Mouse (Mus musculus) telencephalon, adult 2 months (tissue): ENCODE data around the gene Gstp3.

Source experiments
- DNase-seq: peaks from one replicate; pipeline ENCODE4 v3.0.0-alpha.2; 2011; ENCODE audit warnings: low read depth, low spot score

The Gstp3 gene

DNA sequence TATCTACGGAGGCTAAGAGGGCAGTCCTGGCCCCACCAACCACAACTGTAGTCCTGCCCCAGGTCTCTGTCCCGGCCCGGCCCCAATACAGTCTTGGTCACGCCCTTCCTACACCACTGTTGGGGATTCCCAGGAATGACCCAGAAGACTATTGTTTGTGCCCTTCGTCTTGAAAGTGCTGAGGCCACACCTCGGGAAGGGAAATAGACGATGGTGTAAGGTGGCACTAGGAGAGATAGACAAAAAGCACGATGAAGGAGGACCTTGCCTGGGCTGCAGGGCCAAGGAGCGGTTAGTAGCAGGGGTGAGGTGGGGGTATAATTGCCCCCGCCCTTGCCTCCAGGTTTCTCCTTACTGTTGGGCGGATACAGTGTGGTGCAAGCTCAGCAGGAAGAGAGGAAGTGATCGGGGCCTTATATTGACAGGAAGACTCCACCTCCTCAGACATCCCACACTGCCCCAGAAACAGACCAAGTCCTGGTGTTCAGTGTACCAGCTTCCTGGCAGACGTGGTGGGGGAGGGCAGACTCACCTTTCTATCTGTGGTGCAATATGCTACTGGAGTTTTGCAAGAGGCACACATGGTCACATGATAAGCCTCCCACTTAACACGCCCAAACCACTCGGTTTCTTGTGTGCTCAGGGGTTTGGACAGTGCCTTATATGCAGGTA is at the start of gene Gstp3:
Gene Gstp3, minus strand, starts transcription at position 501 of the 672 bp plus-strand sequence.
- DNase-seq, result no peak

- no peak for DNase-seq
Observed at GRCm38 (mm10) chr19:4108535-4108934, 49.2 kb upstream of the Gstp3 start.

- no peak for DNase-seq
Observed at GRCm38 (mm10) chr19:4106654-4107053, 47.3 kb upstream of the Gstp3 start.

- DNase-seq, result no peak
Observed at GRCm38 (mm10) chr19:4104675-4105194, 45.4 kb upstream of the Gstp3 start.

DNA sequence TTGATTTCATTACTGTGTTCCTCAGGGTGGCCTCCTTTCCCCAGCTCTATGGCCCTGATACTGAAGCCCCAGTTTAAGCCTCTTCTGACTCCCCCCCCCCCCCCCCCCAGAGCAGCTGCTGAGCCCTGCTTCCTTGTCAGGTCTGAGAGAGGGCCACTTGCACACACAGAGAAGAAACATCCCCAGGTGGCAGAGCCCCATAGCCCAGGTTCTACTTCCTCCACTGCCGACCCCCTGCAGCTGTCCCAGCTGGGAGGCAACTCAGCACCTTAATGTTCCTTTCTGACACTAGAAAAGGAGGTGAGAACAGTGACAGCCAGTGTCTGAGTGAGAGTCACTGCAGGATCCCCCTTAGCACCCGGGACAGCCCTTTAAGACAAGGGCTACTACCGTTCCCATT is 44.4 kb upstream of the Gstp3 start:
- no peak for DNase-seq

- no peak for DNase-seq
Observed at GRCm38 (mm10) chr19:4103294-4103693, 43.9 kb upstream of the Gstp3 start.

DNA sequence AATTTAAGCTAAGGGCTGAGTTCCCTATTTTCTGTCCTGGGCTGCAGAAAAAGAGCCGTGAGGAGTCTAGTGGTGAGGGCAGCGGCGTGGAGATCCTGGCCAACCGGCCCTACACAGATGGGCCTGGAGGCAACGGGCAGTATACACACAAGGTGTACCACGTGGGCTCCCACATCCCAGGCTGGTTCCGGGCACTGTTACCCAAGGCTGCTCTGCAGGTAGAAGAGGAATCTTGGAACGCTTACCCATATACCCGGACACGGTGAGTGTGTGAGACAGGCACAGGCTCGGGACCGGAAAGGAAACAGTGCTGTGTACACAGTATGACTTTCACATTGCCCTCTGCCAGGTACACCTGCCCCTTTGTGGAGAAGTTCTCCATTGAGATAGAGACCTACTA is 43.3 kb upstream of the Gstp3 start:
- DNase-seq, result no peak

DNA sequence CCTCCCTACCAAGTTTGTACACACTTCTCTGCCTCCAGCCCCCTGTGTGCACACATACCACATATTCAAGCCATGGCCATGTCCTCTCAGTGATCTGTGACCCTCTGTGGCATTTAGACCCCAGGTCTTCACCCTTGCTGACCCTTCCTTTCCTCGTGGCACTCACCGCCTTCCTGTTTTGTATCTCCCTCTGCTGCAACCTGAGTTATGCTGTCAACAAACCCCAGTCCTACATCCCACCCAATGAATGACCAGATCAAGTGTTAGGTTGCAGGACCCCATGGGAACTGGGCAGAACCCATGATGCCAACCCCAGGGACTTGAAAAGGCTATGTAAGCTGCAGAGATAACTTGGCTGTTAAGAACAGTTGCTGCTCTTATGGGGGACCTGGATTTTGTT is 42.7 kb upstream of the Gstp3 start:
- DNase-seq, result no peak

DNA sequence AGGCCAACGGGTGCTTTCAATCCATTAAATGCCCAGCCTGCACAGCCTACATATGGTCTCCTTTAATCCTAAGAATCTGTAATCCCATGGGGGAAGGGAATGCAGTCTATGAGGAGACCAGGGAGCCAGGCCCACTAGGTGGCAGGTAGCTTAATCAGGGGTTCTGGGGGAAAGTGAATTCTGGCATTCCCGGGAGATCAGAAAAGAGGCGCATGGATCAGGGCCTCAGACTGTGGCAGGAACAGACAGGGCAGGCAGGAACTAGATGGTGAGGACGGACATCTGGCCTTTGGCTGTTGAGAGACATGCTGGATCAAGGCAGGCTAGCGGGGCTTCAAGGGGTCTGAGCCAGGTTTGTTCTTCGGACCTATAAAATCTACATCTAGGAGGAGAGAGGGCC is 42.1 kb upstream of the Gstp3 start:
- no peak for DNase-seq

- DNase-seq, result peak; percentile 16
Observed at GRCm38 (mm10) chr19:4100718-4101261, 41.4 kb upstream of the Gstp3 start.

GRCm38 (mm10) chr19:4099837-4100717 is 40.7 kb upstream of the Gstp3 start, which contains the start of gene Pitpnm1:
Gene Pitpnm1 (plus strand): TSS chr19:4099998.
- no peak for DNase-seq

DNA sequence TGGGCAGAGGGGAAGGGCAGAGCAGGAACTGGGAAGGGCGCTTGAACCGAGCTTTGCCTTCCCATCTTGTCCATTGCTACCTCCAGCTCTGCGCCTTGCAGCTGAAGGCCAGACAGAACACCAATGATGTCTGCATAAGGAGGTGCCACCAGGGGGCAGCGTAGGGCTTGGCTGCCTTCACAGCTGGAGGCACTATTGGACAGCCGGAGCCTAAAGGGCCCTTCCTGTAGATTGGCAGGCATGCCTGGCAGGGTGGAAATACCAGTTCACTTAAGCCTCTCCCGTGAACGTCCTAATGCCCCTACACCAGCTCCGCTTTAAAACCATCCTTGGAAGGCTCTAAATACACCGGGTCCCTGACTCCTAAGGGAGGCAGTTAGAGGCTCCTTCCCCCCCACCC is 39.7 kb upstream of the Gstp3 start:
- DNase-seq, result peak; percentile 71

DNA sequence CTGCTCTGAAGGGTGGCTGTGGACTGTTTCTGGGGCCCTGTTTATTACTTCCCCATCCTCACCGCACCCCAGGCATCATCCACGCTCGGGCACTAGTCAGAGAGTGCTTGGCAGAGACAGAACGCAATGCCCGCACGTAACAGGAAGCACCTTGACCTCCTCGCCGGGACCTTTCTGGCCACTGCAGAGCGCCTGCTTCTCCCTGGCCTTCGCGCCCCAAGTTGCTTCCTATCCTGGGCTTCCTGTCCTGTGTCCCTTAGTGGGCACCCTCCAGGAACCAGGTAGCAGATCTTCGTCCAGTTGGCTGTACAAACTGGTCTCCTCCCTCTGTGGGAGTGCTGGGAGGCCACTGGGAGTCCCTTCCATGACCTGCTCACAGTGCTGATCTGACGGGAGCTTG is 39.1 kb upstream of the Gstp3 start:
- DNase-seq, result no peak

DNA sequence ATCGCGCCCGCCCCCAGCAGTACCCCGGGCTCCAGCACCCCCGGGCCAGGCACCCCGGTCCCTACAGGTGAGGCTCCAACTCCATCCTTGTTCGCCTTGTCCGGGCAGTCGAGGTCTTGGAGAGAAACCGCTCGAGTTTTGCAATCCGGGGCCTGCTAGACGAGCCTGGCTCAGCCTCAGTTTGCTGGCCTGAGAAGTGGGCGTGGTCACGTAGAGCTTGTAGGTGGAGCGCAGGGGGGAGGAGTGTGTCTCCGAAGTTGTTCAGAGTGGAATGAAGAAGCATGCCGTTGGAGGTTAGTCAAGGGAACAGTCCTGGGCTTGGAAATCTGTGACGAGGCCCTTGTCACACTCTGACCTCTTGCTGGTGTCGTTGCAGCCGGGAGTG is 38.1 kb upstream of the Gstp3 start:
- peak; percentile 35 for DNase-seq

- DNase-seq, result peak; percentile 98
Observed at GRCm38 (mm10) chr19:4096642-4097440, 37.5 kb upstream of the Gstp3 start, which contains the start of gene Cdk2ap2. Gene Cdk2ap2 (plus strand): TSS chr19:4097182.

DNA sequence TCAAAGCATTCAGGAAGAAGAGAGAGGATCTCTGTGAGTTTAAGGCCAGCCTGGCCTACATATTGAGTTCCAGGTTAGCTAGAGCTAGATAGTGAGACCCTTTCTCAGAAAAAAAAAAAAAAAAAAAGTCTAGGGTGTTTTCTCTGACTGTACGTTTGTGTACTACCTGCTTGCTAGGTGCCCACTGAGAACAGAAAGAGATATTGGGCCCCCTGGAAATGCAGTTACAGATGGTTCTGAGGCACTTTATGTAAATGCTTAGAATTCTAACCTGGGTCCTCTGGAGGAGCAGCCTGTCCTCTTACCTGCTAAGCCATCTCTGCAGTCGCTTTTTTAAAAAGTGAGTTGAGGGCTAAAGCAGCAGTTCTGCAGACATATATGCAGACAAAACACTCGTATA is 36.4 kb upstream of the Gstp3 start:
- no peak for DNase-seq

- DNase-seq, result no peak
Observed at GRCm38 (mm10) chr19:4094774-4095303, 35.5 kb upstream of the Gstp3 start.

DNA sequence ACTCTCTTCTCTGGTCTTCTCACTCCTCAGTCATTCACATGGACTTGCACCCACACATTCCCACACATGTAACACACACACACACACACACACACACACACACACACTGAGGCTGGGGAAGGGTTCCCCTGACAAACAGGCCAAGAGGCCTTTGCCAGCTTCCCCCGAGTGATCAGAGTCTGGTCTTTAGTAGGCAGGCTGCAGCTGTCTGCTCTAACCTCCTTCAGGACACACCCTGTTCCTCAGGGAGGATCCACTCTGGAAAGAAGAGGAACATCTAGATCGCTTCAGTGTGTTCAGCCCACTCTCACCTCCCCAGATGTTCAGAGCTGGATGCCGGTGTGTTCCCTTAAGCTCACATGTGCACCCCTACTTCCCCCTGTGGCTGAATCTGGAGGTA is 35.0 kb upstream of the Gstp3 start:
- DNase-seq, result no peak

GRCm38 (mm10) chr19:4093772-4094171 is 34.4 kb upstream of the Gstp3 start:
- DNase-seq, result no peak

- DNase-seq, result no peak
Observed at GRCm38 (mm10) chr19:4092750-4093149, 33.4 kb upstream of the Gstp3 start.

DNA sequence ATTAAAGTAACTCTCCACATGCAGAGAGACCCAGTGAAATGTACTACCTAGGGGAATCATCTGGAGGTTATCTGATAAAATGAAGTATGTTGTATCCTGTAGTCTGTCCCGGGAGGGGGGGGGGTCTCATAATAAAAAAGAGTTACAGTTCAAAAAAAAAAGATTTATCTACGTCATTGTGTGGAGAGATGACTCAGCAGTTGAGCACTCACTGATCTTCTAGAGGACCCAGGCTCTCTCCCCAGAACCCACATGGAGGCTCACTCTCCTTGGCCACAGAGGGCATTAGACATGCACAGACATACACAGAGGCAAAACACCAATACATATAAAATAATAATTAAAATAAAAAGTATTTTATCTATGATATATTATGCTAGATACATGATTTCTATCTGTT is 32.0 kb upstream of the Gstp3 start:
- no peak for DNase-seq
